Mouse (Mus musculus): ENCODE measurements around the gene Trpm5. TPM values are rescaled to one million over a fixed set of nuclear protein-coding genes. Genes with fewer than 3 reads are reported as not detected.

Gene Trpm5
- polyA plus RNA-seq (2012; rRNA removed): 11.9 and 13.1 TPM in 2 replicates

DNA sequence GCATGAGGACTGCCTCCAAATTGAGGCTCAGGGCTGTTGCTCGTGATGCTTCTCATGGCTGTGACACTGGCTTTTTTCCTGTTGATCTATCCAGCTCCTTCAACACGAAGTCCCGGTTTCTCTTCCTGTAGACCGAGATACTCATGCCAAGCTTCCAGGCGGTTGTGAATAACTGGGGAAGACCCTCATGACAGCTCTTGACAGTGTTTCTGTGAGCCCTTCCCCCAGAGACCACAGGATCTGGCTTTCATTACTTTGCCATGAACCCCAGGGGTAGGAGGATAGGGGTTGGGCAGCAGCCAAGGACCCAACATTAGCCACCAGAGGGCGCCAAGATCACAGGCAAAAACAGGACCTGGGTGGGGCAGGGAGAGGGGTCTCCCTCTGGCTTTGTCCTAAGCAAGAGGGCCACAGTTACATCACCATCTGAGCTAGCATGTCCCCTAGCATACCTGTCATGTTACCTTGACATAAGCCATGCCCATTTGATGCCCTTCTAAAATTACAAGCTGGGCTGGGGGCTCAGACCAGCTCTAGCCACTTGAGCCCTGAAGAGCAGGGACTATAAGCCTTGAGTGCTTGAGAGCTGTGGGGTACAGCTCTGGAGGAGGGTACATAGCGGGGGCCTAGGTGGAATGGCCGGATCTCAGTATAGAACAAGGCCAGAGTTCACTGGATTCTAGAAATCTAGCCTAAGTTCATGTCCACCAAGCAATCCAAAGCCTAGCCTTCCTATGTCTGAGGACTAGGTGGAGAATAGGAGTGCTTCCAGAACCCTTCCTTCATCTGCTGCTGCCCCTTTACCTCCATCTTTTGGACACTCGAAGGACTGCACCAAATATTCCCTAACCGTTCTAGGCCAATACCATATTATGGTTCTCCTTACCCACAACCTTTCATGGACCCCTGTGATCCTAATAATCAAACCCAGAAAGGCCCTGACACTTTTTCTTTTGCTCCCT is at the start of gene Trpm5:
Gene Trpm5 (minus strand): TSS at position 51 of the 962 bp plus-strand sequence.
- Histone ChIP-seq H3K27me3 (ENCODE audit: control insufficient read depth, insufficient read depth, low read length) (no peaks in the 10 kb centered on the region), H3K27ac (ENCODE audit: insufficient read depth, low read depth, low read length) (no peak within 1 kb of the TSS), H3K4me1 (ENCODE audit: control insufficient read depth, insufficient read depth, insufficient read length, low read length) (peaks cover 4% of the 10 kb centered on the region; the same call in 1 of the 2 replicates), H3K36me3 (ENCODE audit: control insufficient read depth, insufficient read depth, low read length) (no peaks in the 10 kb centered on the region), H3K4me3 (ENCODE audit: low read depth, low read length) (no peak within 1 kb of the TSS)
- 40% methylated on average over 10 of the region's 10 CpGs for WGBS
- TF ChIP-seq CTCF (IDR thresholded peaks at IDR 0.05; ENCODE audit: extremely low read depth, insufficient read length, insufficient replicate concordance, low read depth, low read length): peak; percentile 87; the same call in 1 of the 2 replicates
- TF ChIP-seq POLR2A (IDR thresholded peaks at IDR 0.05; ENCODE audit: low read depth, low read length): no peak

DNA sequence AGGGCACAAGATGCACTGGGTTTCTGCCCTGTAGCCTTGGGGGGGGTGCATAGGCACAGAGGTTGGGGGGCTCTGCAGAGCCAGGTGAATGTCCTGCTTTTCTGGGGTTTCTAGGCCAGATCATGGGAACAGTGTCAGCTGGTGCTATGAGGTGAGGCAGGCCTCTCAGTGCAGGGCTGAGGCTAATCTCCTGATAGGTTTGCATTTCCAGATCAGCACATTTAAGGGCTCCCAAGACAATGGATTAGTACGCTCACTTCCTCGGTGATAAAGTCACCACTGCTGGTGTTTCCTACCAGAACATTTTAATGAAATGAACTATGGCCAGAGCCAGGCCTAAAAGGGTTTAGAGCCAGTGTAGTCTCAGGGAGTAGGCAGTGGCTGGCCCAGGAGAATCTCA is 48.2 kb upstream of the Trpm5 start:
- TF ChIP-seq POLR2A (IDR thresholded peaks at IDR 0.05; ENCODE audit: low read depth, low read length): no peak
- TF ChIP-seq CTCF (IDR thresholded peaks at IDR 0.05; ENCODE audit: extremely low read depth, insufficient read length, insufficient replicate concordance, low read depth, low read length): no peak
- 56% methylated on average over 2 of the region's 2 CpGs for WGBS

DNA sequence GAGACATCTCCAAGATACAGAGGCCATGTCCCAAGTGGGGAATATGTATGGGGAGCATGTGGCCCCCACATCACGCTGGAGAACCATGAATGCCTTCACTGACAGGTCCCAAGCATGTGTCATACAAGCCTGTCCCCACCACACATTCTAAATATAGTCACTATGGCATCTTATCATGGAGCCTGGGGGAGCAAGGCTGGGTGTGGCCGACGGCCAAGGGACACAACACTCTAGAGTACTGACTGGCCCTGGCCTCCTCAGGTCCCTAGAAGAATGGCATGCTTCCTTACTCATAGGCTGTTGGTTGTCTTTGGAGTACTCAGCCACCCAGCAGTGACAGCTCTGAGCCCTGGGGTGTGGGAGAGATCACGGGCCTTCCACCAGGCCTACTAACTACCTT is 45.5 kb upstream of the Trpm5 start:
- Histone ChIP-seq H3K27ac (ENCODE audit: insufficient read depth, low read depth, low read length) (no peak overlapping the region), H3K27me3 (ENCODE audit: control insufficient read depth, insufficient read depth, low read length) (no peaks in the 10 kb centered on the region), H3K36me3 (ENCODE audit: control insufficient read depth, insufficient read depth, low read length) (no peaks in the 10 kb centered on the region), H3K4me1 (ENCODE audit: control insufficient read depth, insufficient read depth, insufficient read length, low read length) (no peaks in the 10 kb centered on the region), H3K4me3 (ENCODE audit: low read depth, low read length) (no peak overlapping the region)
- WGBS: 47% methylated on average over 4 of the region's 4 CpGs
- TF ChIP-seq POLR2A (IDR thresholded peaks at IDR 0.05; ENCODE audit: low read depth, low read length) (no peak), CTCF (IDR thresholded peaks at IDR 0.05; ENCODE audit: extremely low read depth, insufficient read length, insufficient replicate concordance, low read depth, low read length) (no peak)

More for the DNA sequence above, 48.2 kb upstream of the Trpm5 start:
- H3K4me1 ChIP-seq (ENCODE audit: control insufficient read depth, insufficient read depth, insufficient read length, low read length): peaks cover 23% of the 10 kb centered on the region
- H3K4me3 ChIP-seq (ENCODE audit: low read depth, low read length): no peak overlapping the region
- no peak overlapping the region for H3K27ac ChIP-seq (ENCODE audit: insufficient read depth, low read depth, low read length)
- H3K27me3 ChIP-seq (ENCODE audit: control insufficient read depth, insufficient read depth, low read length): no peaks in the 10 kb centered on the region
- H3K36me3 ChIP-seq (ENCODE audit: control insufficient read depth, insufficient read depth, low read length): no peaks in the 10 kb centered on the region

DNA sequence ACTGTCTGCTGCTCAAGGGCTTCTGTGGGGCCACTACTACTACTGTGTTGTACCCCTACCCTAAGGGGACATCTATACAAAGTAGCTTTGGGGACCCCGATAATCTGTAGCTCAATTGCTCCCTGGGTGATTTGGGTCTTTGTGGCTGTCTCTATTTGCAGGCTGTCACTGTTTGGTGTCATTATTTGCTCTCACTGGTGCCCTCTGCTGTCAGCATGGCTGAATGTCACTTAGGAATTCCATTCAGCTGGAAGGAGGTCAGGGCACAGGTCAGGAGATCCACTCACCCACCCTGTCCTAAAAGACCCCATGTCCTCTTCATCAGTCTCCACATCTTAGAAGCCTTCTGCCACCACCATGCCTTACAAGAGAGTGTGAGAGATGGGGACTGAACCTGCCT is 44.3 kb upstream of the Trpm5 start:
- H3K27me3 ChIP-seq (ENCODE audit: control insufficient read depth, insufficient read depth, low read length): no peaks in the 10 kb centered on the region
- TF ChIP-seq CTCF (IDR thresholded peaks at IDR 0.05; ENCODE audit: extremely low read depth, insufficient read length, insufficient replicate concordance, low read depth, low read length) (peak; percentile 67; the same call in 1 of the 2 replicates), POLR2A (IDR thresholded peaks at IDR 0.05; ENCODE audit: low read depth, low read length) (no peak)
- no peaks in the 10 kb centered on the region for H3K36me3 ChIP-seq (ENCODE audit: control insufficient read depth, insufficient read depth, low read length)
- no peaks in the 10 kb centered on the region for H3K4me1 ChIP-seq (ENCODE audit: control insufficient read depth, insufficient read depth, insufficient read length, low read length)
- H3K27ac ChIP-seq (ENCODE audit: insufficient read depth, low read depth, low read length): no peak overlapping the region
- 48% methylated on average over 1 of the region's 1 CpGs for WGBS
- H3K4me3 ChIP-seq (ENCODE audit: low read depth, low read length): no peak overlapping the region

DNA sequence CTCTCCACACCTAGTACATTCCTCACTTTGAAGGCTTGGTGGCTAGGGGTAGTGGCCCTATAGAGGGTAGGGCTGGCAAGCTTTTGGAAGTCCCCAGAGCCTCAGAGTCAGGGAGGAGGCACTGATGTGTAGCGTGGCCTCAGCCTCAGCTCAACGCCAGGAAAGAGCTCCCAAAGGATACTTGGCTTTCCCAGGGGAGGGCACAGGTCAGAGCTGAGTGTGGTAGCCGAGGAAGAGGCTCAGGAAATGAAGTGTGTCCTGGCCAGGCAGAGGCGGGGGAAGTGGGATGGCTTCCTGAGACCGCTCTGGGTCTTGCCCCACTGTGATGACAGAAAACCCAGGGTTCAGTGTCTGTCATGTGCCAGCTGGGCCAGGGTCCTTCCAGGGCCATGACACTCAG is 42.1 kb upstream of the Trpm5 start:
- WGBS: 62% methylated on average over 5 of the region's 5 CpGs
- Histone ChIP-seq H3K27ac (ENCODE audit: insufficient read depth, low read depth, low read length) (no peak overlapping the region), H3K27me3 (ENCODE audit: control insufficient read depth, insufficient read depth, low read length) (no peaks in the 10 kb centered on the region), H3K4me3 (ENCODE audit: low read depth, low read length) (no peak overlapping the region), H3K4me1 (ENCODE audit: control insufficient read depth, insufficient read depth, insufficient read length, low read length) (no peaks in the 10 kb centered on the region), H3K36me3 (ENCODE audit: control insufficient read depth, insufficient read depth, low read length) (no peaks in the 10 kb centered on the region)
- TF ChIP-seq POLR2A (IDR thresholded peaks at IDR 0.05; ENCODE audit: low read depth, low read length): no peak
- no peak for TF ChIP-seq CTCF (IDR thresholded peaks at IDR 0.05; ENCODE audit: extremely low read depth, insufficient read length, insufficient replicate concordance, low read depth, low read length)

DNA sequence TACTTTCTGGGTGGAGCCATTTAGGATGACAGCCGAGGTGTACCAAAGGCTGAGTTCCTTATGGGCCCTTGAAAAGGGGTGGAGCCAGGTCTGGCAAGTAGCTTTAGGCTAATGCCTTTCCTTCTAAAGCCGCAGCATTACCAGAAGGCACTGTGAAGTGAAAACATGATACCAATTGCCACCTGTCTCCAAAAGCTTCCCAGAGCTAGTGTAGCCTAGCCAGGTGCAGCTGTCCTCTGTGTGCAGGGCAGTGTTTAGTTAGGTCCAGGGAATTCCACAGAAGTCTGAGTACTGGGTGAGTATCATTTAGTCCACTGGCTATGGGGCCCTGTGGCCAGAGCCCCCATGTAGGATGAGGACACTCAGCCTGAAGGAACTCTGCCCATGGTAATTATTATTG is 41.7 kb upstream of the Trpm5 start:
- TF ChIP-seq CTCF (IDR thresholded peaks at IDR 0.05; ENCODE audit: extremely low read depth, insufficient read length, insufficient replicate concordance, low read depth, low read length) (no peak), POLR2A (IDR thresholded peaks at IDR 0.05; ENCODE audit: low read depth, low read length) (no peak)
- Histone ChIP-seq H3K36me3 (ENCODE audit: control insufficient read depth, insufficient read depth, low read length) (no peaks in the 10 kb centered on the region), H3K27ac (ENCODE audit: insufficient read depth, low read depth, low read length) (no peak overlapping the region), H3K4me1 (ENCODE audit: control insufficient read depth, insufficient read depth, insufficient read length, low read length) (no peaks in the 10 kb centered on the region), H3K27me3 (ENCODE audit: control insufficient read depth, insufficient read depth, low read length) (no peaks in the 10 kb centered on the region), H3K4me3 (ENCODE audit: low read depth, low read length) (no peak overlapping the region)
- 25% methylated on average over 2 of the region's 2 CpGs for WGBS

DNA sequence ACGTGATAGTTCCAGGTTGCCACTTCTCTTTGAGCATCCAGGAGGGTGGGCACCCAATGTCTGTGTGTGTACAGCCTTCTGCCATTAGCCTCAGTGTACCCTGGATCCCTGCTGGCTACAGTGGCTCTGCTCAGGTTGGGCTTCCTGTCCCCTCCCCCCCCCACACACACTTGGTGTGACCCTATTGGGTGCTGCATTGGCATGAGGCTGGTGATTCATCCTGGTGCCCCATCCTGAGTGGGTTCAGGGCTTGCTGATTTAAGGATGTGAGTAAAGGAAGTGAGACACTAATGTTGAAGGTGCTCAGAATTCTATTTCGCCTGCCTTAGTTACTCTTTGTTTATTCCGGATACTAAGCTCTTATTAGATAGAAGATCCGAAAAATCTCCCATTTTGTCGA is 38.4 kb upstream of the Trpm5 start:
- TF ChIP-seq CTCF (IDR thresholded peaks at IDR 0.05; ENCODE audit: extremely low read depth, insufficient read length, insufficient replicate concordance, low read depth, low read length) (no peak), POLR2A (IDR thresholded peaks at IDR 0.05; ENCODE audit: low read depth, low read length) (no peak)
- no peak overlapping the region for H3K4me3 ChIP-seq (ENCODE audit: low read depth, low read length)
- H3K27me3 ChIP-seq (ENCODE audit: control insufficient read depth, insufficient read depth, low read length): no peaks in the 10 kb centered on the region
- H3K27ac ChIP-seq (ENCODE audit: insufficient read depth, low read depth, low read length): no peak overlapping the region
- WGBS: 69% methylated on average over 5 of the region's 5 CpGs
- peaks cover 1% of the 10 kb centered on the region for H3K36me3 ChIP-seq (ENCODE audit: control insufficient read depth, insufficient read depth, low read length)
- no peaks in the 10 kb centered on the region for H3K4me1 ChIP-seq (ENCODE audit: control insufficient read depth, insufficient read depth, insufficient read length, low read length)

Data from small intestine, adult 2 months (tissue).